Mouse (Mus musculus) left cerebral cortex, adult 8-10 months (tissue): Measurements from ENCODE around the gene C5ar2. TPM values are rescaled to one million over a fixed set of nuclear protein-coding genes. Genes with fewer than 3 reads are reported as not detected.
"Not testable (repeated sequence)": the region's sequence is repeated elsewhere in the genome, so short reads cannot be mapped to it uniquely, and the experiment has no call there.

Source experiments
- DNase-seq, 2 experiments: peaks; one replicate each; pipeline ENCODE4 v3.0.0; 2022; ENCODE audit warnings: low spot score in 2 of 2
- total RNA-seq, 4 experiments: library from RNA; stranded (reverse); gene quantifications; 2 replicates each; pipeline ENCODE4 v1.2.4; 2022

The C5ar2 gene
- total RNA-seq, 4 experiments from 2014 or later = 0.30 to 0.67 (median 0.58) TPM

GRCm38 (mm10) chr7:16257830-16258229 is 13.9 kb upstream of the C5ar2 start:
- DNase-seq = no peak

GRCm38 (mm10) chr7:16255963-16256362 is 12.0 kb upstream of the C5ar2 start:
- DNase-seq = not testable (repeated sequence)

GRCm38 (mm10) chr7:16254195-16254594 is 10.2 kb upstream of the C5ar2 start:
- DNase-seq = no peak

- DNase-seq = no peak
Observed at GRCm38 (mm10) chr7:16250687-16251086, 6.7 kb upstream of the C5ar2 start.

GRCm38 (mm10) chr7:16245958-16246357 is 2.0 kb upstream of the C5ar2 start:
- DNase-seq = no peak

GRCm38 (mm10) chr7:16242198-16242597 is 1.8 kb downstream of the C5ar2 start:
- no peak for DNase-seq

- no peak for DNase-seq
Observed at GRCm38 (mm10) chr7:16241787-16242186, 2.2 kb downstream of the C5ar2 start.

GRCm38 (mm10) chr7:16240978-16241303 is 3.0 kb downstream of the C5ar2 start:
- no peak for DNase-seq

- no peak for DNase-seq
Observed at GRCm38 (mm10) chr7:16240281-16240977, 3.5 kb downstream of the C5ar2 start.

GRCm38 (mm10) chr7:16239554-16239997 is 4.4 kb downstream of the C5ar2 start:
- DNase-seq = no peak

- no peak for DNase-seq
Observed at GRCm38 (mm10) chr7:16229869-16230268, 14.1 kb downstream of the C5ar2 start.

GRCm38 (mm10) chr7:16221582-16222272 is 22.2 kb downstream of the C5ar2 start, which contains the start of gene Dhx34:
Gene Dhx34 (minus strand): TSS chr7:16222037.
- peak; percentile 93 to 95 for DNase-seq

- DNase-seq = no peak
Observed at GRCm38 (mm10) chr7:16213986-16214385, 30.0 kb downstream of the C5ar2 start.

- no peak for DNase-seq
Observed at GRCm38 (mm10) chr7:16213196-16213595, 30.8 kb downstream of the C5ar2 start.

GRCm38 (mm10) chr7:16210862-16211365 is 33.0 kb downstream of the C5ar2 start:
- no peak for DNase-seq

- no peak for DNase-seq
Observed at GRCm38 (mm10) chr7:16208781-16209665, 34.9 kb downstream of the C5ar2 start.

- DNase-seq = peak; percentile 31 to 77
Observed at GRCm38 (mm10) chr7:16207496-16207895, 36.5 kb downstream of the C5ar2 start.

GRCm38 (mm10) chr7:16207076-16207475 is 36.9 kb downstream of the C5ar2 start:
- DNase-seq = no peak

GRCm38 (mm10) chr7:16204791-16205190 is 39.2 kb downstream of the C5ar2 start:
- no peak for DNase-seq

- no peak for DNase-seq
Observed at GRCm38 (mm10) chr7:16203505-16203903, 40.5 kb downstream of the C5ar2 start.

GRCm38 (mm10) chr7:16202756-16203504 is 41.0 kb downstream of the C5ar2 start:
- DNase-seq = no peak
